Mouse (Mus musculus) kidney, adult 11 months (tissue): ENCODE results near the gene Lpin3.

Experiments used
- DNase-seq: peaks from one replicate; pipeline ENCODE4 v3.0.0; 2022

Lpin3 gene

DNA sequence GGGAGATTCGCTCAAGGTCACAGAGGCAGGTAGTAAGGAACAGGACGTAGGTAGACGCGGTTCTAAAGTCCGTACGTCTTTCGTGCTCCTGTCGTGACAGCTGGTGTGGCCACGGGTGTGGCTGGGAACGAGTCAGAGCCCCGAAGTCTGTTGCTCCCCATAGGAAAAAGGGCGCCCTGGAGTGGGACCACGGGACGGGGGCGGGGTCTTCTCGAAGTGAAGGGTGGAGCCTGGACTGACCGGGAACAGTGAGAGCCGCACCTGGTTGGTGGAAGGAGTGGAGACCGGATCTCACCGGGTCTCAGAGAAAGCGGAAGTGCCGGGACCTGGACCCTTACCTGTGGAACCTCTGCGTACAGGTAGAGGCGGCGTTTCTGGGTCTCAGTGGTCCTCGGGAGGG is 7.4 kb downstream of the Lpin3 start:
- DNase-seq, result peak; percentile 83

DNA sequence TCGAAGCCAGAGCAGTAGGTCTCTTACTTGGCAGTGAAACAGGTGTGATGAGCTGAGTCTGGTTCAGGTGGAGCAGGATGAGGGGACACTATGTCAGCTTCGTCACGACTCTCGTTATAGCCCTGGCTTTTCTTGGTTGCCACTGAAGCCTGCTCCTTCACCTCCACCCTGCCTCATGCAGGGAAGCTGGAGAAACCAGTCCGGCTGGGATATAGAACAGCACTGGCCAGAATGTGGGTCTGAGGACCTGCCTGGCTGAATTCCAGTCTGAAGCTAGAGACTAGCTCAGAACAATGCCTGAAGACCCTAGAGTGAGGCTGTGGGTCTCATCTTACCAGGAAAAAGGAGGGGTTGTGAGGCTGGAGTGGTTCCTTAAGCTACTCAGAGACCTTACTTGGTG is 10.6 kb downstream of the Lpin3 start:
- no peak for DNase-seq

DNA sequence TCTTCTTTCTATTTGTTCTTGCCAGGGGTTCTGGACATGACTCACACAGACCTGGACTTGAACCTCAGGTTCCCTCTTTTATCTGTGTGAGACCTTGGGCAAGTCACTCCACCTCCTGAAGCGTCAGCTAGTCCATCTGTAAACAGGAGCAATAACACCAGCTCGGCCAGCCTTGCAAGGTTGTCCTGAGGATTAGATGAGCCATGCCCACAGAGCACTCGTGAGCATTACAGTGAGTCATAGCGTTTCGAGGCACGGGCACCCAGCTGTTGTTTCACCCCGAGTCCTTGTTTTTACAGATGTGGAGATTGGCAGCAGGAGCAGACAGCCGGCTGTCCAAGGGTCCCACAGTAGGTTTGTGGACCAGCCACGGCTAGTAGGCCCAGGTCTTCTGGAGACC is 11.2 kb downstream of the Lpin3 start:
- no peak for DNase-seq

DNA sequence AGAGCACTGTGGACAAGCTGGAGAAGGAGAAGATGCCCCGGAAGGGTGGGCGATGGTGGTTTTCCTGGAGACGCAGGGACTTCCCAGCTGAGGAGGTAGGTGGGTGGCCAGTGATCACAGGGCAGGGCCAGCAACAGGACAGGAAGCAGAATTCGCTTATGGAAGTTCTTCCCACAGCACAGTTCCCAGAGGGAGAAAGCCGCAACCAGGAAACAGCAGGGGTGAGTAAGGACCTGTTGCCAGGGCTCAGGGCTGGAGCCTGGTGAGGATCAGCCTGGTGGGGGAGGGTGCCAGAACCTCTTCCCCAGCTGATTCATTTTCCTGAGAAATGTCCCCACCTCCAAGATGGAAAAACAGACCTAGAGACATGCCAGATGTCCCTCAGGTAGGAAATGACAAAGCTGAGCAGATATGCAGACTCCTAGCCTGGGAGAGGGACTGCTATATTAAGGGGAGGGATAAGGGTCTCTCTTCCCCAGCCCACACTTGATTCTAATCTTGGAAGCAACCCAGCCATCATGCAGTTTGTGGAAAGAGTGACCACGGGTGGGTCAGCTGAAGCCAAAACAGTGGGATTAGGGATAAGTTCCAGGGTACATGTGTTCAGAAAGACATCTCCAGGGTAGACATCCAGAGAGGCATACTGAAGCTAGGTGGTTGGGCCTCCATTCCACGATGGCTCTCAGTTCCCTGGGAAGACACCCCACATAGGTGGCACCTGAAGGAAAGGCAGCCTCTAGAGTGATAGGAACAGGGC is 21.4 kb downstream of the Lpin3 start:
- no peak for DNase-seq

DNA sequence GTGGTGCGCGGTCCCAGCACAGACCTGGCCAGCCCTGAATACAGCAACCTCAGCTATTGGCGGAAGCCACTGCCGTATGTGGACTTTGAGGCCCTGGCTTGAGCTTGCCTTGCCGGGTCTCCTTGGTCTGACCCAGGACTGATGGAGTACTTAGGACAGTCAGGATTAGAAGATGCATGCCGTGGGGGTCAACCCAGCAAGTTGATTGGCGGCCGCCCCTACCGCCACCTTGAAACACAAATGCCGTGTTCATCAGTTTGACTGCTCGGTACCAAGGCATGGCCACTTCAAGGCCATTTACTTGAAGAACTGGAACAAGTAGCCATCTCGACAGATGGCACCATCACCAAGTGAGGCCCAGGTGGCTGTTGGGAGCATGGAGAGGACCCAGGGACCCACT is 24.8 kb downstream of the Lpin3 start:
- no peak for DNase-seq

DNA sequence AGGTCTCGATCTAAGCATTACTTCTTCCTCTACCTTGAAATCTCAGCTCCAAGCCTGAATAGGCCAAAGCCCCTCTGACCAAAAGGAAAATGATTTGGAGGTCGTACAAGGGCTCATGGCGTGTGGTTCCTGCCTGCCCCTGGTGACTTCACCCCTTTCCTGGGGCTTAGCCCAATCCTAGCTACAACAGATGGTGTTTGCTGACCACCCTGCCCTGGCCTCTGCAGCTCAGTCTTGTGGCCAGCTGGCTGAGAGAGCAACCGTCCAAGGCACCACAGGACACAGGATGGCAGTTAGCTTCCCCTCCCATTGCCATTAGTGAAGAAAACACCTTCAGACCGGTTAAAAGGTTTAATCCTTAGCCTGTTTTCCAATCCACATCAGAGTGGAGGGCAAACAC is 25.6 kb downstream of the Lpin3 start:
- no peak for DNase-seq

DNA sequence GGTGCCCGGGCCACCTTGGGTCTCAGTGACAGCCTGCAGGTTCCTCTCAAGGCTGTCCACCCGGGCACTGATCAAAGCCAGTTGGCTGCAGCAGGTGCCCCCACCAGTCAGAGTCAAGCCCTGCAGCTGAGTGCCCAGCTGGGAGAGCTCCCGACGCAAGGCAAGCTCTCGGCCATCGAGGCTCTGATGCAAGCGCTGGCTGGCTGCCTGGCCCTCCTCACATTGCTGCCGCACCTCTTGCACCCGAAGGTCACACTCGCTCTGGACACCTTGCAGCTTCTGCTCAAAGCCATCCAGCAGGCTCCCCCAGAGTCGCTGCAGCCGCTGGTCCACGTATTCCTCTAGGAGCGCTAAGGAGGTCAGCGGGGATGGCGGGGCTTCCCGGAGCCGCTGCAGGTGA is 28.1 kb downstream of the Lpin3 start:
- no peak for DNase-seq

DNA sequence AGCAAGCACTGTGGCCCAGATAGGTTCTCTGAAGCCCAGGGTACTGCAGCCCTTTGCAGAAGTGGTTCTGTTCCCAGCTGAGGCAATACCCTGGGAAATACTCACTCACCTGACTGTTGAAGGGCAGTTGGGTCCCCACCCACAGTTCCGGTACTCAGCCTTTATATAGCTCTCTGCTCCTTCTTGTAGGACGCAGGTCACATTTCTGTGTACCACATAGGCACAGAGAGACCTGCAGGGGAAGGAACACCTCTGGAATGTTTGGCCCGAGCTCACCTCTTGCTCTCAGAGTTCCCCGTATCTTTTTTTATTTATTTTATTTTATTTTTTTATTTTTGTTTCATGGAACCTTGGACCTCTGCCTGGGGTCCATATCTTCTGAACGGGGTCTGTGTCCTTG is 30.2 kb downstream of the Lpin3 start:
- no peak for DNase-seq

DNA sequence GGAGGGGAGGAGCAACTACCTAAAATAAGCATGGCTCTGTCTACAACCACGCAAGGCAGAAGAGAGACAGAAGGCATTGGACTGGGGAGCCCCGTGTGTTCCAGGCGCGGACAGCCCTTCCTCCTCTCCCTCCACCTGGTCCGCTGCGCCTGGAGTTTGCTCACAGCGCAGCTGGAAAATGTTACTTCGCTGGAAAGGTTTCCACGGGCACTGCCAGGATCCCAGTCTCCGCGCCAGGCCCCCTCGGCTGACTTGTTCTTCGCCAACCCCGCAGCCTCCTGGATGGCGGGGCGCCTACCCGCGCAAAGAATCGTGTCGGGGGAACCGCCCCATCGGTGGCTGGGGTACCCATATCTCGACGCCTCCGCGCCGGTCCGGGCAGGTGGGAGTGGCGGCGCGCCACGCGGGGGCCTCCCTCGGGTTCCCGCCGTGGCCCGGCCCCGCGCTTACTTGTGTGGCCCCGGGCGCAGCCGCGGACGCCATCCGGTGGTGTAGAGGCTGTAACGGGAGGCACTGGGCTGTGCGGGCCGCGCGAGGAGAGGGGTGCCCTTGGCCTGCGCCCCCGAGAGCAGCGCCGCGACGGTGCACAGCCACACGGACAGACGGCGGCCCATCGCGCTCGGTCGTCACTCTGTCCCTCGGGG is 31.2 kb downstream of the Lpin3 start:
- no peak for DNase-seq

DNA sequence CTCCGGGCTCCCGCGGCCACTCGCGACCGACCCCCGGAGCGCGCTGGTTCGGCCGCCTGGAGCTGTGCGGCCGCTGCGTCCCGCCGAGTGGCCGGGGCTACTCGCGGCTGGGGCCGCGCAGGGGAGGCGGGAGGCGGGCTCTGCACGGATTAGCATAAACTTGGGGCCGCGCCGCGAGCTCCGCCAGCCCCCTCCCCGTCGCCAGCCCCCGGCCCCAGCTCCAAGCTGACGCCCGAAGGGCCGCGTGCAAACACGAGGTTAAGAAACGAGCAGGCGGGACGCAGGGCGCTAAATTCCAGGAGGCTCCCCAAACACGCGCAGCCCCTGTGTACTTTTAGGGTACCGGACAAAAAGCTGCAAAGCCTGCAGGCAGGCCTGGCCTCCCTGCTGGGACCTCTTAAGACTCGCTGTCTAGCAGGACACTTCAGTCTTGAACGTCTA is 31.8 kb downstream of the Lpin3 start, which contains the start of gene Emilin3:
Gene Emilin3, minus strand, starts transcription at position 98 of the 441 bp plus-strand sequence.
- no peak for DNase-seq

DNA sequence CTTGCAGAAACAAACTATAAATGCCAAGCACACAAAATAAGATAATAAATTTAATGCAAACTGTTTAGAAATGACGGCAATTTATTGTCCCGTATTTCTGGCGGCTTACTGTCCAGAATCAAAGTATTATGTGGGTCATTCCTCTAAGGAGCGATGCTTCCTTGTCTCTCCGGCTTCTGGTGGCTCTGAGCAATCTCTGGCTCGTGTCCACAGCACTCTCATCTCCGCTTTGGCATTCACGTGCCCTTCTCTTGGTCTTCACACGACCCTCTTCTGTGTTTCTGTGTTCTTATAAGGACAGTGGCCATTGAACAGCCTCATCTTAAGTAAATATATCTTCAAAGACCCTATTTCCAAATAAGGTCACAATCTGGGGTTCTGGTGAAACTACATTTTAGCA is 34.2 kb downstream of the Lpin3 start:
- DNase-seq, result no peak

DNA sequence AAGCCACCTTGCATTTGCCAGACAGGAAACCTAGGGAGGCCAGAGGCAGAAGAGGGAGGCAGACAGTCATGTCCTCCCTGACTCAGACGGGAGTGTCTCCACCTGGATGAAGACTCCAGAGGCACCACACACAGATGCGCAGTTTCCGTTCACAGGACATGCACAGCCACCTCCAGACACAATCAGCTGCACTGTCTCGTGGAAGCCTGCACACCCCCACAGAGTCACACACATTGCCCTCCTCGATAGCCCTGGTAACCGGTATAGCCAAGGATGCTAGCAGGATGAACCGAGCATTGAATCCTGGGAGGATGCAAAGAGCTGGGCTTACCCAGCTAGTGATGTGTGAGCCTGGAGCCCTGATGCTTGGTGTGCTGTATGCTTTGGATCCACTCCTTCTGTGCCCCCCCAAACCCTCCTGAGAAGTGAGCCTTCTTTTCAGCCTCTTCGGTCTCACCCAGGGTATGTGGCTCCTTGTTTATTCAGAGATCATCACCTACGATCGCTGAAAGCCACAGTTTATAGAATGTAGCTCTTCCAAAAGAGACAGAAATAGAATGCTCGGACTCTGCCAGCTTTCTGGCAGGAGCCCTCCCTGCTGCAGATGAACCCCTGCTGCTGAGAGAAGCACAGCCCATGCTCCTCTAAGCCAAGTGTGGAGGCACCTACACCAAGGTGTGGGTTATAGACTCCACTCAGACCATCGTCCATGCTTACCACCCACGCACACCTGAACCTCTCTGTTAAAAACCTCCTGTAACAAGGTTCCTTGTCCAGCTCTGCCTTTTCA is 35.5 kb downstream of the Lpin3 start:
- no peak for DNase-seq

DNA sequence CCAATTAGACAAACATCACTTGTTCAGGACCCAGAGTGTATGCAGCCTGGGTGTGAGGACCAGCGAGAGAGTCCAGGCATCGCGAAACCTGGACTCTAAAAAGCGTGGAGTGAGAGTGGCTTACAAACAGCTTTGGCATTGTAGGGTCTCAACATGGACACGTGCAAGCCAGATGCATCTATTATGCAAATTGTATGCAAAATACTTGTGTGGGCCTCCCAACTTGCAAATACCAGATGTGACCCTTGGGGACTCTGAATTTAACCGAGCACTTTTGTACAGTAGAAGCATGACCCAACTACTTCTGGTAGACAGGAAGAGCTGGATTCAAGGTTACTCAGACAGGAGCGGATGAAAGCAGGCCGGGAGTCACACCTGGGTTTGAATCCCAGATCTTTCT is 36.2 kb downstream of the Lpin3 start:
- no peak for DNase-seq

DNA sequence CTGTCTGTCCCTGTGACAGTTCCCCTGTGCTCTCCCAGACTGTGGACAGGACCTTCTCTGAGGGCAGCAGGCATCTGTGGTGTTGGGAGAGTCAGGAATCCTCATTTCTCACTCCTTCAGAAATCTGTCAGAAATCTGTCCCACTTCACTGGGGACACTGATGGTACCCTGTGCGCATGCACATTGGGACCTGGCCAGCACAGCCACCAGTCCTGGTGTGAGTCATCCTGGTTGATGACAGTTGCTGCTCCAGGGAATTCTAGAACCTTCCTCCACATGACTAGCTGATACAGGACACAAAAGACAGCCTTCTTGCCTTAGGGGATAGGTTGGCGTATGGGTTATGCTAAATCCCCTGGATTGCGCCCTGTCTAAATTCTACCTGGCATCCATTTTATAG is 36.8 kb downstream of the Lpin3 start:
- DNase-seq, result no peak

DNA sequence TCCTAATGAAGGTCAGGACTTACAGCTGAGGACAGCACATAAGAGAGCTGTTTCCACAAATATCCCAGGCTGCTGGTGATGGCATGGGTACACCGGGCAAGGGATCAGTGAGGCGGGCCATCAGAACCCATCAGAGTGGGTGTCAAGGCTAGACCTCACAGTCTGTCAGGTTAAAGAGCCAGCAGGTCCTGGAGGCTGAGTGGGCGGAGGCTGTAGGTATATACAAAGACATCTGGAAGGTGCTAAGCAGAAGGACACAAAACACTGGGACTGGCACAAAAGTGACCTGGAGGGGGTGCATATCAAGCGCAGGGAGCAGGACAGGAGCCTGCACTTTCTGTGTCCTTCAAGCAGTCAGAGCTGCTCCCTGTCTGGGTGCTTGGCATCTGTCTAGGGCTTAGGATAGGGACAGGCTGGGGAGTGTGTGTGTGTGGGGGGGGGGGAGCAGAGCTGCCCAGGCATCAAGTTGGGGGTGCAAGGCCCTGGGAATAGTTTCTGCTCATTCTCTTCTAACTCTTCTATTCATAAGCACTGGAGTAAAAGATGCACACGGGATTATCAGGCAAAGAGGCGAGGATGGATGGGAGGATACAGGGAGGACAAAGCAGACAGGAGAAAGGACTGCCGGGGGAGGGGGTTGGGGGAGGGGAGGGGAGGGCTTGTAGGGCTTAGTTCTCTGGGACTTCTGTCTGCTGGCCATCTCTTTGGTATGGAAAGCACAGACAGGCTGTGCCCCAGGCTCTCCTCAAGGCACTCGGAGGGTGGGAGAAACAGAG is 37.9 kb downstream of the Lpin3 start:
- DNase-seq, result no peak

DNA sequence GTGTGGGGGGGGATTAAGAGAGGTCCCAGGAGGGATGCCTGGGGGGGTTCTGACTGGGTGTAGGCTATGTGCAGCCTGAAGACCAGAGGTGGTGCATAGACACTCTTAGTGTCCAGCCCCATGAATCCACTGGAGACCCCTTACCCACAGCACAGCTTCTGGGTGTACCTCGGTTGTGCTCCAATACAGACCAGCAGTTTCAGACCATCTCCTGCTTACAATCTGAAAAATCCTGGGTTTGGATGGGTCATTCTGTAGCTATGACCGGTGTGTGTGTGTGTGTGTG is 38.4 kb downstream of the Lpin3 start:
- no peak for DNase-seq

DNA sequence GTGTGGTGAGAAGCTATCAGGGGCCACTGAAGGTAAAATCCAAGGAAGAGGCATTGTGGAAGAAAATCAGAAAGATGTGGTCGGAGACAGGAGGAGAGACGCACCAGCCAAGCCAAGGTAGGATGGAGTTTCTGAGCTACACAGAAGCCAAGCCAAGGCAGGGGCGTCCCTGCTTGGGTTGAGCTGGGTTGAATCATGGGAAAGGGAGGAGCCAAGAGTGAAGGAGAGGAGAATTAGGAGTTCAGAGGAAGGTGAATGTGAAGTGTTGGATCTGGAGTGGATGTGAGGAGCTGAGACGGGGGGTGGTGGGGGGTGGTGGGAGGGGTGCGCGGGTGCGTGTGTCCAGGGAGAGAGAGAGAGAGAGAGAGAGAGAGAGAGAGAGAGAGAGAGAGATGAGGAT is 40.8 kb downstream of the Lpin3 start:
- DNase-seq, result no peak

DNA sequence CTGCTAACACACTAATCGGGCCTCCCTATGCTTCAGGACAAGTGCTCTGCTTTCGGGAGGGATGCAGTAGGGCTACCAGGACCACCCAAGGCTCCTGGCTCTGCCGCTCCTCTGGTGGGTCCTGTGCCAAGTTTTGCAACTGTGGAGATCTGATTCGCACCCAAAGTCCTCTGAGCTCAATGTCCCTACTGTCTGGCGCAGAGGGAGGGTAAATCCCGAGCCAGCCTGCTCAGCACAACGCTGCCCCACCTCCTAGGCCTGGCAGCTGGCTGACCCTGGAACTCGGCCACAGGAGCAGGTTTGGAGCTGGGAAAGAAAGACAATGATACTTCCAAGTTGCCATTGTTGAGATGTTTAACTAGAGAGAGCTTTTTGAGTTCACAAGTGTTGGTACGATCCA is 44.7 kb downstream of the Lpin3 start:
- no peak for DNase-seq

DNA sequence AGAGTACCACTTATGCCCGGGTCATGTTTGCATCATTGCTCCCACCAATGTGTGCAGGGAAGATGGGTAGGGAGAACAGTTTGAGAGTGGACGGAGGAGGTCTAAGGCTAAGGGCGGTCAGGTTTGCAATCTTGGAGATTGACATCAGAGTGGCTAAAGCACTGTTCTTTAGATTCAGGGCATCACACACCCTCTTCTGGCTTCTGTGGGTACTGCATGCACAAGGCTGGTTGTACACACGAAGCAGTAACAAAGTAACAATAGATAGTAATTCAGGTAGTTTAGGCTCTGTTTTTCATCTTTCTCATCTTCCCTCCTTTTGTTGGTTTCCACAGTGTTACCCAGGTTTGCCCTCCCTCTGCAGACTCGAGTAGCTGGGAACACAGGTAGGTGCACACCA is 50.9 kb downstream of the Lpin3 start:
- DNase-seq, result no peak

DNA sequence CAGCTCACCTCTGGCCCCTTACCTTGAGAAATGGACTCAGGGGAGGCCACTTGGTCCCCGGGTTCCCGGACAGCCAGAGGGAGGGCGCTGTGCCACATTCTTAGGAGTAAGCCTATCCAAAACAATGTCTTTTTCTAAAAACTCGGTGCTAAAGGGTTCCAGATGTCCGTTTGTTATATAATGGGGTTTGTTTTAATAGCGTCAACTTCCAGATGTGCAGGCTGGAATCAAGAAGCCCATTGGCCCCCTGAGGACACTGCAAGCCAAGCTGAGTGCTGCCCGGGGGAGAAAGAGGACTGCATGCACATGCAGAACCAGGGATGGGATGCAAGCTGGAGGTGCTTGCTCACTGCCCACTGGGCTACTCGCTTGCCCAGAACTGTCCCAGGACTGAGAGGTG is 51.9 kb downstream of the Lpin3 start:
- DNase-seq, result no peak

DNA sequence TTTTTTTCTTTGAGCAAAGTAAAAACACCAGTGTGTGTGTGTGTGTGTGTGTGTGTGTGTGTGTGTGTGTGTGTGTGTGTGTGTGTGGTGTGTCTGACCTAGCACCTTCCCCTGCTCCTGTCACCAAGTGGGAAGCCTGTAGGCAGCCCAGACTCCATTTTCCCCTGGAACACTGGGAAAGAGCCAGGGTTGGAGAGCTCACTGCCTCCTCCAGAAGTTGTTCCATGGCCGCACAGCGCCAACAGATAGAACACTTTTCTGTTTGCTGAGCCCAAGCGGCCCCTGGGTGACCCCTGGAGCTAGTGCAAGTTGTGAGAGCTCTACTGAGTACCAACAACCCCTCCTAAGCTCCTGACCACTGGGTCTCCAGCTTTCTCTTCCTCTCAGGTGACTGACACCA is 52.5 kb downstream of the Lpin3 start:
- no peak for DNase-seq

DNA sequence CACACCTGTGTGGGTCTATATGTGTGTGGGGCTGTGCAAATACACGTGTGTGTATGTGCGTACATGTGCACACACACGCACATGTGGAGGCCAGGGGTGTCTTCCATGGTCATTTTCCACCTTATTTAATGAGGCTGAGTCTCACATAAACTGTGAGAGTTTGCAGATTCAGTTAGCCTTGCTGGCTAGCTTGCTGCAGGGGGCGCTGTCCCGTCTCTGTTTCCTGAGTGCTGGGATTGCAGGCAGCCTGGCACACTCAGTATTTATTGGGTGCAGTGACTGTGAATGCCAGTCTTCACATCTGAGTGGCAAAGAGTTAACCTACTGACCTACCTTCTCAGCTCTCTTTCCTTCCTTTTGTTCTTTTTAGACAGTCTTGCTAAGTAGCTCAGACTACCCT is 53.4 kb downstream of the Lpin3 start:
- DNase-seq, result no peak

DNA sequence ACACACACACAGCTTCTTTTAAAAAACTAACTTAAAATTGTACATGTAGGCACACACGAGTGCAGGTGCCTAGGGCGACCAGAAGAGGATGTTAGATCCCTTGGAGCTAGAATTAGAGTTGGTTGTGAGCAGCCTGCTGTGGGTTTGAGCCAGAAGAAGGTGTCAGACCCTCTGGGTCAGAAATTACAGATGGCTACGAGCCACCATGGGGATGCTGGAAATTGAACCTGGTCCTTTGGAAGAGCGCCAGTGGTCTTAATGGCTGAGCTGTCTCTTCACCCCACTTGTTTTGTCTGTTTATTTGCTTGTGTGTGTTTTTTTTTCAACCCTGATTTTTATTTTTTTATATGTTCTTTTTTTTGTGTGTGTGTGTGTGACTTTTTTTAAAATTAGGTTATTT is 54.0 kb downstream of the Lpin3 start:
- DNase-seq, result no peak
